Mouse (Mus musculus): ENCODE data around the gene Lrfn3.

Gene Lrfn3

GRCm38 (mm10) chr7:30346635-30347379, 15.8 kb downstream of the Lrfn3 start:
- DNase-seq (ENCODE audit: low read depth), result peak; percentile 86

GRCm38 (mm10) chr7:30339432-30340109, 23.0 kb downstream of the Lrfn3 start:
- no peak for DNase-seq (ENCODE audit: low read depth)

GRCm38 (mm10) chr7:30336384-30336783, 26.2 kb downstream of the Lrfn3 start:
- DNase-seq (ENCODE audit: low read depth), result peak; percentile 88

- DNase-seq (ENCODE audit: low read depth), result no peak
These were observed 26.9 kb downstream of the Lrfn3 start for GRCm38 (mm10) chr7:30335688-30336087.

GRCm38 (mm10) chr7:30334563-30334962, 28.0 kb downstream of the Lrfn3 start:
- no peak for DNase-seq (ENCODE audit: low read depth)

- no peak for DNase-seq (ENCODE audit: low read depth)
These were observed 29.1 kb downstream of the Lrfn3 start for GRCm38 (mm10) chr7:30333436-30333835.

GRCm38 (mm10) chr7:30332622-30333259, 29.8 kb downstream of the Lrfn3 start:
- DNase-seq (ENCODE audit: low read depth), result peak; percentile 50

GRCm38 (mm10) chr7:30331887-30332286, 30.7 kb downstream of the Lrfn3 start:
- peak; percentile 97 for DNase-seq (ENCODE audit: low read depth)

GRCm38 (mm10) chr7:30328379-30328778, 34.2 kb downstream of the Lrfn3 start:
- DNase-seq (ENCODE audit: low read depth), result no peak

- DNase-seq (ENCODE audit: low read depth), result peak; percentile 81
These were observed 35.4 kb downstream of the Lrfn3 start for GRCm38 (mm10) chr7:30327140-30327539.

GRCm38 (mm10) chr7:30326427-30326826, 36.1 kb downstream of the Lrfn3 start:
- DNase-seq (ENCODE audit: low read depth), result no peak

GRCm38 (mm10) chr7:30325364-30325763, 37.2 kb downstream of the Lrfn3 start:
- DNase-seq (ENCODE audit: low read depth), result peak; percentile 91

GRCm38 (mm10) chr7:30324300-30324944, 38.1 kb downstream of the Lrfn3 start:
- DNase-seq (ENCODE audit: low read depth), result no peak

- DNase-seq (ENCODE audit: low read depth), result peak; percentile 50
These were observed 38.8 kb downstream of the Lrfn3 start, which contains the start of gene Sdhaf1 for GRCm38 (mm10) chr7:30323795-30324194. Sdhaf1 (minus strand) TSS chr7:30323895.

GRCm38 (mm10) chr7:30322865-30323264, 39.7 kb downstream of the Lrfn3 start:
- peak; percentile 91 for DNase-seq (ENCODE audit: low read depth)

- peak; percentile 97 for DNase-seq (ENCODE audit: low read depth)
These were observed 40.3 kb downstream of the Lrfn3 start for GRCm38 (mm10) chr7:30322285-30322667.

- peak; percentile 94 for DNase-seq (ENCODE audit: low read depth)
These were observed 40.9 kb downstream of the Lrfn3 start, which contains the start of gene E130208F15Rik for GRCm38 (mm10) chr7:30321539-30322284. E130208F15Rik (plus strand) TSS chr7:30321740.

- no peak for DNase-seq (ENCODE audit: low read depth)
These were observed 41.6 kb downstream of the Lrfn3 start for GRCm38 (mm10) chr7:30320946-30321345.

GRCm38 (mm10) chr7:30318142-30318541, 44.4 kb downstream of the Lrfn3 start:
- no peak for DNase-seq (ENCODE audit: low read depth)

- DNase-seq (ENCODE audit: low read depth), result no peak
These were observed 46.7 kb downstream of the Lrfn3 start for GRCm38 (mm10) chr7:30315559-30316529.

Measured in induced T-regulatory cell, adult 2 months (primary cell).